In genomic region chrX:98682603-98683002, GRCm38 (mm10) we compare ENCODE assay signal across 12 mouse cellular contexts.
DNase-seq lines count a peak whose midpoint lies in the region; ATAC-seq and TF ChIP-seq lines count a peak whose summit lies in the region.
"Had no signal": no experiment of that assay in that cellular context is flagged by ENCODE, and none has a peak within 500 bp of the region (broad histone marks: within the 10 kb centered on the region; RNA-seq: fewer than 3 reads in every experiment).

No protein-coding gene starts in this region.

- TF ChIP-seq CTCF in stomach, postnatal 0 days (IDR thresholded peaks at IDR 0.05; ENCODE audit: low read depth): peak; percentile 67
- TF ChIP-seq CTCF in liver, postnatal 0 days (IDR thresholded peaks at IDR 0.05; ENCODE audit: low read depth): no peak

- DNase-seq in frontal cortex, postnatal 10 days (ENCODE audit: low spot score in 2 of 2): no peak
- DNase-seq in kidney, postnatal 14 days: peak; percentile 1
- DNase-seq in right cerebral cortex, adult 18-20 months: peak; percentile 7
- no peak for DNase-seq in right cerebral cortex, postnatal 36 days (ENCODE audit: low spot score in 2 of 2)
- DNase-seq in stomach, postnatal 0 days (ENCODE audit: low spot score): no peak
- DNase-seq in liver, postnatal 0 days: no peak
- DNase-seq: thymus, postnatal 25 days had no signal

- H3K36me3 ChIP-seq in kidney, embryonic 14.5 days (ENCODE audit: control insufficient read depth, insufficient read depth, low read length): no peaks in the 10 kb centered on the region
- H3K36me3 ChIP-seq in stomach, postnatal 0 days (ENCODE audit: control insufficient read depth, insufficient read depth, low read length): no peaks in the 10 kb centered on the region
- H3K36me3 ChIP-seq in liver, postnatal 0 days (replicated peaks; ENCODE audit: insufficient read depth, low read length): no peaks in the 10 kb centered on the region
- H3K36me3 ChIP-seq: embryonic facial prominence, embryonic 12.5 days; forebrain, embryonic 12.5 days had no signal

- H3K9me3 ChIP-seq in kidney, embryonic 14.5 days (ENCODE audit: control insufficient read depth, low read length): no peaks in the 10 kb centered on the region
- no peaks in the 10 kb centered on the region for H3K9me3 ChIP-seq in stomach, postnatal 0 days (ENCODE audit: control insufficient read depth, low read length)
- H3K9me3 ChIP-seq in liver, postnatal 0 days (ENCODE audit: low read length): no peaks in the 10 kb centered on the region
- H3K9me3 ChIP-seq: embryonic facial prominence, embryonic 12.5 days; forebrain, embryonic 12.5 days had no signal

- no peaks in the 10 kb centered on the region for H3K27me3 ChIP-seq in kidney, embryonic 14.5 days (ENCODE audit: control insufficient read depth, insufficient read depth, low read length)
- H3K27me3 ChIP-seq in stomach, postnatal 0 days (ENCODE audit: control insufficient read depth, insufficient read depth, low read length): no peaks in the 10 kb centered on the region
- no peaks in the 10 kb centered on the region for H3K27me3 ChIP-seq in liver, postnatal 0 days (ENCODE audit: insufficient read depth, low read length)
- H3K27me3 ChIP-seq: embryonic facial prominence, embryonic 12.5 days; forebrain, embryonic 12.5 days had no signal

- 0 out of 2 replicates have a peak, but pooled peaks have one; percentile 47 for ATAC-seq in frontal cortex, adult (ENCODE audit: low TSS enrichment)
- ATAC-seq in kidney, embryonic 14.5 days (ENCODE audit: low FRiP score, low TSS enrichment): no peak
- ATAC-seq in stomach, postnatal 0 days (ENCODE audit: low FRiP score, low TSS enrichment): no peak
- ATAC-seq in liver, postnatal 0 days: no peak

- no peak overlapping the region for H3K9ac ChIP-seq in kidney, embryonic 14.5 days (ENCODE audit: low read depth, low read length)
- no peak overlapping the region for H3K9ac ChIP-seq in stomach, postnatal 0 days (ENCODE audit: low read length)
- no peak overlapping the region for H3K9ac ChIP-seq in liver, postnatal 0 days (replicated peaks)
- H3K9ac ChIP-seq: embryonic facial prominence, embryonic 12.5 days; forebrain, embryonic 12.5 days; liver, embryonic 14.5 days had no signal

- no peaks in the 10 kb centered on the region for H3K4me1 ChIP-seq in kidney, embryonic 14.5 days (ENCODE audit: control insufficient read depth, insufficient read depth, low read length)
- no peaks in the 10 kb centered on the region for H3K4me1 ChIP-seq in stomach, postnatal 0 days (replicated peaks; ENCODE audit: control insufficient read depth, insufficient read depth)
- no peaks in the 10 kb centered on the region for H3K4me1 ChIP-seq in liver, postnatal 0 days (ENCODE audit: insufficient read depth)
- H3K4me1 ChIP-seq: embryonic facial prominence, embryonic 12.5 days; forebrain, embryonic 12.5 days had no signal

- H3K4me3 ChIP-seq in kidney, embryonic 14.5 days (ENCODE audit: low read length): no peak overlapping the region
- no peak overlapping the region for H3K4me3 ChIP-seq in stomach, postnatal 0 days (ENCODE audit: low read depth, low read length)
- no peak overlapping the region for H3K4me3 ChIP-seq in liver, postnatal 0 days (ENCODE audit: low read depth, low read length)
- H3K4me3 ChIP-seq: embryonic facial prominence, embryonic 12.5 days; forebrain, embryonic 12.5 days had no signal

- TF ChIP-seq EP300 in stomach, postnatal 0 days (optimal IDR thresholded peaks at IDR 0.05): no peak
- TF ChIP-seq EP300 in liver, postnatal 0 days (IDR thresholded peaks at IDR 0.05; ENCODE audit: low read depth): no peak

- H3K4me2 ChIP-seq in kidney, embryonic 14.5 days (replicated peaks; ENCODE audit: low read depth, low read length): no peak overlapping the region
- H3K4me2 ChIP-seq in stomach, postnatal 0 days (replicated peaks; ENCODE audit: low read depth): no peak overlapping the region
- H3K4me2 ChIP-seq in liver, postnatal 0 days (ENCODE audit: low read depth, low read length): no peak overlapping the region
- H3K4me2 ChIP-seq: embryonic facial prominence, embryonic 12.5 days; forebrain, embryonic 12.5 days had no signal

- no peak overlapping the region for H3K27ac ChIP-seq in kidney, embryonic 14.5 days (ENCODE audit: low read depth, low read length)
- H3K27ac ChIP-seq in stomach, postnatal 0 days (replicated peaks): no peak overlapping the region
- H3K27ac ChIP-seq in liver, postnatal 0 days (ENCODE audit: low read depth): no peak overlapping the region
- H3K27ac ChIP-seq: embryonic facial prominence, embryonic 12.5 days; forebrain, embryonic 12.5 days; liver, embryonic 14.5 days had no signal

Comparison
In these comparisons a context has a peak if more than half of its experiments do, and no peak if none do; other contexts are left out.
1. DNase-seq: peak in kidney, postnatal 14 days (single experiment) and right cerebral cortex, adult 18-20 months (single experiment); none in frontal cortex, postnatal 10 days (0 of 2), right cerebral cortex, postnatal 36 days (0 of 2), stomach, postnatal 0 days (single experiment) and liver, postnatal 0 days (single experiment).